Mouse (Mus musculus) MEL (cell line): ENCODE results near the gene Ktn1. TPM values are rescaled to one million over a fixed set of nuclear protein-coding genes. Genes with fewer than 3 reads are reported as not detected.

Source experiments
- DNase-seq: peaks from one replicate; pipeline ENCODE4 v3.0.0; 2011; ENCODE audit warnings: low read depth, low spot score
- H3K27ac ChIP-seq: 2 replicates; pipeline ENCODE4 v1.5.1; 2012; ENCODE audit warnings: low read depth, mild to moderate bottlenecking, control low read depth, low read length, moderate library complexity; ENCODE audit not compliant: control insufficient read depth
- H3K27me3 ChIP-seq, 2 experiments: fragments of 150-350 bp in 1 of 2; sonication (generic) in 1 of 2; 2 replicates each; pipeline ENCODE4 v1.6.1; 2012; ENCODE audit warnings: low read length in 2 of 2, mild to moderate bottlenecking in 2 of 2, improper control_type of control experiment in 1 of 2, moderate library complexity in 1 of 2; ENCODE audit not compliant: insufficient read depth in 2 of 2, control insufficient read depth in 1 of 2
- H3K36me3 ChIP-seq, 2 experiments: 2 replicates each; pipeline ENCODE4 v1.6.1; 2012 to 2014; ENCODE audit warnings: low read length in 2 of 2, improper control_type of control experiment in 1 of 2, inconsistent platforms in 1 of 2, mild to moderate bottlenecking in 1 of 2; ENCODE audit not compliant: insufficient read depth in 2 of 2, control insufficient read depth in 1 of 2
- H3K4me1 ChIP-seq, 2 experiments: fragments of 150-350 bp in 1 of 2; sonication (generic) in 1 of 2; 2 replicates each; pipeline ENCODE4 v1.6.1; 2012; ENCODE audit warnings: low read length in 2 of 2, improper control_type of control experiment in 1 of 2, mild to moderate bottlenecking in 1 of 2; ENCODE audit not compliant: insufficient read depth in 2 of 2, control insufficient read depth in 1 of 2
- H3K4me3 ChIP-seq, 2 experiments: fragments of 150-350 bp in 1 of 2; sonication (generic) in 1 of 2; 2 replicates each; pipeline ENCODE4 v1.5.1; 2012; ENCODE audit warnings: low read depth in 2 of 2, low read length in 2 of 2, mild to moderate bottlenecking in 2 of 2, moderate library complexity in 2 of 2, control low read depth in 1 of 2, improper control_type of control experiment in 1 of 2; ENCODE audit not compliant: control insufficient read depth in 1 of 2, insufficient read depth in 1 of 2
- H3K79me2 ChIP-seq: 2 replicates; pipeline ENCODE4 v1.6.1; 2012; ENCODE audit warnings: mild to moderate bottlenecking, low read length, moderate library complexity; ENCODE audit not compliant: control insufficient read depth, poor library complexity, insufficient read depth
- H3K9ac ChIP-seq: 2 replicates; pipeline ENCODE4 v1.6.1; 2012; ENCODE audit warnings: low read depth, mild to moderate bottlenecking, control low read depth, low read length, moderate library complexity; ENCODE audit not compliant: control insufficient read depth, poor library complexity, severe bottlenecking
- H3K9me3 ChIP-seq: fragments of 150-350 bp; sonication (generic); replicated peaks from 2 replicates; pipeline ENCODE4 v1.6.1; 2012; ENCODE audit warnings: mild to moderate bottlenecking, low read length, improper control_type of control experiment, moderate library complexity; ENCODE audit not compliant: insufficient read depth
- ELF1 ChIP-seq: IDR thresholded peaks from 2 replicates; pipeline ENCODE4 v1.6.1; 2014; ENCODE audit warnings: low read depth, mild to moderate bottlenecking, inconsistent platforms, low read length, improper control_type of control experiment, moderate library complexity
- ETS1 ChIP-seq: IDR thresholded peaks from 2 replicates; pipeline ENCODE4 v1.6.1; 2012; ENCODE audit warnings: low read depth, mild to moderate bottlenecking, inconsistent platforms, low read length, improper control_type of control experiment, moderate library complexity
- GABPA ChIP-seq: IDR thresholded peaks from 2 replicates; pipeline ENCODE4 v1.6.1; 2012; ENCODE audit warnings: low read depth, mild to moderate bottlenecking, inconsistent platforms, low read length, improper control_type of control experiment, moderate library complexity
- HCFC1 ChIP-seq: IDR thresholded peaks from 2 replicates; pipeline ENCODE4 v1.6.1; 2012; ENCODE audit warnings: low read depth, mild to moderate bottlenecking, inconsistent platforms, low read length, improper control_type of control experiment, moderate library complexity
- MAX ChIP-seq: IDR thresholded peaks from 2 replicates; pipeline ENCODE4 v1.6.1; 2011; ENCODE audit warnings: low read length, improper control_type of control experiment
- MXI1 ChIP-seq: IDR thresholded peaks from 2 replicates; pipeline ENCODE4 v1.6.1; 2011; ENCODE audit warnings: mild to moderate bottlenecking, low read depth, low read length, improper control_type of control experiment
- MYC ChIP-seq: IDR thresholded peaks from 2 replicates; pipeline ENCODE4 v1.6.1; 2011; ENCODE audit warnings: low read depth, mild to moderate bottlenecking, low read length, improper control_type of control experiment, moderate library complexity
- NELFE ChIP-seq: IDR thresholded peaks from 2 replicates; pipeline ENCODE4 v1.6.1; 2011; ENCODE audit warnings: low read depth, low read length, improper control_type of control experiment
- NRF1 ChIP-seq: IDR thresholded peaks from 2 replicates; pipeline ENCODE4 v1.6.1; 2014; ENCODE audit warnings: low read depth, mild to moderate bottlenecking, inconsistent platforms, low read length, improper control_type of control experiment, moderate library complexity; ENCODE audit not compliant: poor library complexity, insufficient read depth, severe bottlenecking
- POLR2A ChIP-seq, 2 experiments: IDR thresholded peaks; 2 replicates each; pipeline ENCODE4 v1.6.1; 2011 to 2012; ENCODE audit warnings: low read length in 2 of 2, mild to moderate bottlenecking in 2 of 2, control low read depth in 1 of 2, improper control_type of control experiment in 1 of 2, low read depth in 1 of 2, moderate library complexity in 1 of 2; ENCODE audit not compliant: control insufficient read depth in 1 of 2, insufficient read depth in 1 of 2, poor library complexity in 1 of 2
- POLR2AphosphoS5 ChIP-seq: IDR thresholded peaks from 2 replicates; pipeline ENCODE4 v1.6.1; 2012; ENCODE audit warnings: low read depth, borderline replicate concordance, mild to moderate bottlenecking, inconsistent platforms, low read length, moderate library complexity, mixed read lengths
- RAD21 ChIP-seq: IDR thresholded peaks from 2 replicates; pipeline ENCODE4 v1.6.1; 2011; ENCODE audit warnings: mild to moderate bottlenecking, low read depth, low read length, improper control_type of control experiment
- RCOR1 ChIP-seq: IDR thresholded peaks from 2 replicates; pipeline ENCODE4 v1.6.1; 2012; ENCODE audit warnings: low read depth, mild to moderate bottlenecking, inconsistent platforms, low read length, improper control_type of control experiment
- SIN3A ChIP-seq: IDR thresholded peaks from 2 replicates; pipeline ENCODE4 v1.6.1; 2012; ENCODE audit warnings: low read length, improper control_type of control experiment, inconsistent platforms
- SMC3 ChIP-seq: IDR thresholded peaks from 2 replicates; pipeline ENCODE4 v1.6.1; 2011; ENCODE audit warnings: low read depth, low read length, improper control_type of control experiment
- TBP ChIP-seq: IDR thresholded peaks from 2 replicates; pipeline ENCODE4 v1.8.0; 2011; ENCODE audit warnings: low read depth, low read length, improper control_type of control experiment
- TCF12 ChIP-seq: IDR thresholded peaks from 2 replicates; pipeline ENCODE4 v1.6.1; 2014; ENCODE audit warnings: low read depth, mild to moderate bottlenecking, inconsistent platforms, low read length, improper control_type of control experiment, moderate library complexity
- USF1 ChIP-seq: IDR thresholded peaks from 2 replicates; pipeline ENCODE4 v1.6.1; 2014; ENCODE audit warnings: low read depth, mild to moderate bottlenecking, inconsistent platforms, low read length, improper control_type of control experiment, moderate library complexity
- ZMIZ1 ChIP-seq: IDR thresholded peaks from 2 replicates; pipeline ENCODE4 v1.6.1; 2012; ENCODE audit warnings: low read depth, mild to moderate bottlenecking, inconsistent platforms, low read length, improper control_type of control experiment, moderate library complexity
- polyA plus RNA-seq, 2 experiments: library from polyadenylated mRNA; stranded (reverse) in 1 of 2; unstranded in 1 of 2; fragments of >175 nt in 1 of 2; fragments of >200 nt in 1 of 2; gene quantifications; 2 replicates each; pipeline versions ENCODE4 v1.2.1 to v1.2.4; 2012; ENCODE audit warnings: low replicate concordance in 2 of 2, low read depth in 1 of 2; ENCODE audit not compliant: insufficient read length in 2 of 2, insufficient read depth in 1 of 2, missing spikeins in 1 of 2
- total RNA-seq: library from RNA; depleted of rRNA; stranded (reverse); fragments of 300-350 nt; gene quantifications from 2 replicates; pipeline ENCODE4 v1.2.3, GENCODE M21; 2012

The Ktn1 gene
- total and polyA plus RNA-seq, 3 experiments = 27.0 to 168 (median 40.3) TPM

- no peak for TF ChIP-seq NRF1
- TF ChIP-seq TBP = no peak
- TF ChIP-seq ETS1 = no peak; the same call in 1 of the 2 replicates
- no peak for TF ChIP-seq POLR2AphosphoS5
- TF ChIP-seq, all 39 proteins: peak for 10
Observed at GRCm38 (mm10) chr14:47648706-47649630, 720 bp downstream of the Ktn1 start (continued).

- Histone ChIP-seq H3K79me2 (peaks cover 25% of the 10 kb centered on the region), H3K27me3 (no peaks in the 10 kb centered on the region), H3K9me3 (no peaks in the 10 kb centered on the region), H3K9ac (peak overlapping the region; percentile 87), H3K4me3 (peak overlapping the region; percentile 74 to 100), H3K4me1 (peaks cover 3 to 7% of the 10 kb centered on the region in 2 experiments; a peak in 3 of 4 replicates), H3K36me3 (peaks cover 3 to 15% of the 10 kb centered on the region in 2 experiments; a peak in 3 of 4 replicates), H3K27ac (peak overlapping the region; percentile 44)
- DNase-seq = peak; percentile 56
- TF ChIP-seq HCFC1 (no peak), TCF12 (no peak), POLR2A (IDR thresholded peaks at IDR 0.05; ENCODE audit: control insufficient read depth in 1 of 2, insufficient read depth in 1 of 2, low read depth in 1 of 2, low read length in 2 of 2, poor library complexity in 1 of 2) (peak in 1 of 2 experiments; percentile 2; a peak in 2 of 4 replicates), NELFE (peak; percentile 6), ELF1 (no peak), MYC (0 out of 2 replicates have a peak, but pooled peaks have one; percentile 21), NRF1 (peak; percentile 55), SMC3 (no peak), MXI1 (peak; percentile 37; the same call in 1 of the 2 replicates), MAX (peak; percentile 62), SIN3A (peak; percentile 57; the same call in 1 of the 2 replicates)
Observed at GRCm38 (mm10) chr14:47649631-47650337, 1.5 kb downstream of the Ktn1 start.

- peaks cover 25% of the 10 kb centered on the region for H3K79me2 ChIP-seq
- TF ChIP-seq USF1 (no peak), ZMIZ1 (no peak), RAD21 (no peak), GABPA (no peak), RCOR1 (no peak)
- TF ChIP-seq, all 39 proteins: peak for 0
- H3K9me3 ChIP-seq = no peaks in the 10 kb centered on the region
- no peak overlapping the region for H3K27ac ChIP-seq
- DNase-seq = peak; percentile 52
- peak overlapping the region; percentile 74 to 100 for H3K4me3 ChIP-seq
- H3K9ac ChIP-seq = peak overlapping the region; percentile 87
- no peaks in the 10 kb centered on the region for H3K27me3 ChIP-seq
- peaks cover 3 to 7% of the 10 kb centered on the region in 2 experiments; a peak in 3 of 4 replicates for H3K4me1 ChIP-seq
- peaks cover 3 to 15% of the 10 kb centered on the region in 2 experiments; a peak in 3 of 4 replicates for H3K36me3 ChIP-seq
Observed at GRCm38 (mm10) chr14:47650338-47650720, 2.1 kb downstream of the Ktn1 start.
